Mouse (Mus musculus) embryo, embryonic 11.5 days (tissue): ENCODE measurements around the gene C1qtnf4.
"Not testable (repeated sequence)": the region's sequence is repeated elsewhere in the genome, so short reads cannot be mapped to it uniquely, and the experiment has no call there.

Experiments used
- DNase-seq: peaks from one replicate; pipeline ENCODE4 v3.0.0-alpha.2; 2012; ENCODE audit warnings: low read depth, low spot score

Gene C1qtnf4

GRCm38 (mm10) chr2:90881824-90882223 lies 3.8 kb upstream of the C1qtnf4 start:
- DNase-seq, result no peak

GRCm38 (mm10) chr2:90886436-90886835 lies 776 bp downstream of the C1qtnf4 start:
- DNase-seq, result no peak

- DNase-seq, result no peak
These were observed 2.0 kb downstream of the C1qtnf4 start for GRCm38 (mm10) chr2:90887627-90888026.

DNA sequence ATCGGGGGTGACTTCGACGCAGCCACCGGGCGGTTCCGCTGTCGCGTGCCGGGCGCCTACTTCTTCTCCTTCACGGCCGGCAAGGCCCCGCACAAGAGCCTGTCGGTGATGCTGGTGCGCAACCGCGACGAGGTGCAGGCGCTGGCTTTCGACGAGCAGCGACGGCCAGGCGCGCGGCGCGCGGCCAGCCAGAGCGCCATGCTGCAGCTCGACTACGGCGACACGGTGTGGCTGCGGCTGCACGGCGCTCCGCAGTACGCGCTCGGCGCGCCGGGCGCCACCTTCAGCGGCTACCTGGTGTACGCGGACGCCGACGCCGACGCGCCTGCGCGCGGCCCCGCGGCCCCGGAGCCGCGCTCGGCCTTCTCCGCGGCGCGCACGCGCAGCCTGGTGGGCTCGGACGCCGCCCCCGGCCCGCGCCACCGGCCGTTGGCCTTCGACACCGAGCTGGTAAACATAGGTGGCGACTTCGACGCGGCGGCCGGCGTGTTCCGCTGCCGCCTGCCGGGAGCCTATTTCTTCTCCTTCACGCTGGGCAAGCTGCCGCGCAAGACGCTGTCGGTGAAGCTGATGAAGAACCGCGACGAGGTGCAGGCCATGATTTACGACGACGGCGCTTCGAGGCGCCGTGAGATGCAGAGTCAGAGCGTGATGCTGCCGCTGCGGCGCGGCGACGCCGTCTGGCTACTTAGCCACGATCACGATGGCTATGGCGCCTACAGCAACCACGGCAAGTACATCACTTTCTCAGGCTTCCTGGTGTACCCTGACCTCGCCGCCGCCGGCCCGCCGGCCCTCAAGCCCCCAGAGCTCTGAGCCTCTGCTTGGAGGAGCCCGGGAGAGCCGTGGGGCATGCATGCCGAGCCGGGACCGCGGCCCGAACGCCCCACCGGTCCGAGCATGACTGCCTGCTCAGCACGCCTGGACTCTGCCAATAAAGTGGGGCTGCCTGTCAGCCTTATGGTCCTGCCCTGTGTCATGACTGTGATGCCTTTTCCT lies 4.2 kb downstream of the C1qtnf4 start:
- peak; percentile 48 for DNase-seq

GRCm38 (mm10) chr2:90893673-90894298 lies 8.1 kb downstream of the C1qtnf4 start:
- DNase-seq, result no peak

DNA sequence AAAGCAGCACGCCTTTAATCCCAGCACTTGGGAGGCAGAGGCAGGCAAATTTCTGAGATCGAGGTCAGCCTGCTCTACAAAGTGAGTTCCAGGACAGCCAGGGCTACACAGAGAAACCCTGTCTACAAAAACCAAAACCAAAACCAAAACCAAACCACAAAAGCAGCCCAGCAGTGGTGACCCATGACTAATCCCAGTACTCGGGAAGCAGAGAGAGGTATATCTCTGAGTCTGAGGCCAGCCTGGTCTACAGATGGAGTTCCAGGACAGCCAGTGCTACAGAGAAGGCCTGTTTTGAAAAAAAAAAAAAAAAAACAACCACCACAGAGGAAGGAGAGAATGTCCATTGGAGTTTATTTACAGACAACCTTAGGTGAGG lies 8.6 kb downstream of the C1qtnf4 start:
- not testable (repeated sequence) for DNase-seq

GRCm38 (mm10) chr2:90903398-90903797 lies 17.7 kb downstream of the C1qtnf4 start:
- no peak for DNase-seq

DNA sequence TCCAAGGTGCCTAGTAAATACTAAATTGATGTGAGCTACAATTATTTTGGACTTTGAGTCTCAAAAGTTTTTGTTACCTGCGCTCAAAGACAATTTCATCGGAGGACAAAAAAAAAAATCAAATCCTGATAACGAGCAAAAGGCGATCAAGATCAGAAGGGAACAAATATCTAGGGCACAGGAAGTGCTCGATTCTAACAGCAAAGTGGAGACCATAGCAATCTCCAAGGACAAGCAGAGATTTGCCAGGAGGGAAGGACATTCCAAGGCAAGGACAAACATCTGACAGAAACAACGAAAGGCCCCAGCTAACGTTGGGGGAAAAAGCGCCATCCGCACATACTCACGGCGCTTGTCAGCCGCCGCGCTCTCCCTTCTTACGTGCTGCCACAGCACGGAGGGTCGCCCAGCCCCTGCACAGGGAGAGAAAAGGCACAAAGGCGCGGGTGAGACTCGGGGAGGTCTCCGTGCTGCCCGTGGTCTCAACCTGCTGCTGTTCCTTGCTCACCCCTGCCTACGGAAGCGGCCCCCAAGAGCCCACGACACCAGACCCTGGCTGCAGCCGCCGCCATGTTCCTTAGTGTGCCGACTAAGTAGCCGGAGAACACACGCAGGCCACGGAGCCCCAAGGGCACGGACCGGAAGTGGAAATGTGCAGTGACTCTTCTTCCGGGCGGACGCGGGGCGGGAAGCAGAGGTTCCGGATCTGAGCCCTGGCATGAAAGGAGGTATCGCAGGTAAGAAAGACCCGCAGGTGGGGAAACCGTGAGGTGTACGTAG lies 18.6 kb downstream of the C1qtnf4 start, which contains the start of the genes Kbtbd4 and Ndufs3:
TSS of gene Kbtbd4 (plus strand) at position 665 of the 780 bp plus-strand sequence.
TSS of gene Ndufs3 (minus strand) at position 752 of the 780 bp plus-strand sequence.
- DNase-seq, result peak; percentile 85

GRCm38 (mm10) chr2:90904856-90905224 lies 19.2 kb downstream of the C1qtnf4 start:
- no peak for DNase-seq

DNA sequence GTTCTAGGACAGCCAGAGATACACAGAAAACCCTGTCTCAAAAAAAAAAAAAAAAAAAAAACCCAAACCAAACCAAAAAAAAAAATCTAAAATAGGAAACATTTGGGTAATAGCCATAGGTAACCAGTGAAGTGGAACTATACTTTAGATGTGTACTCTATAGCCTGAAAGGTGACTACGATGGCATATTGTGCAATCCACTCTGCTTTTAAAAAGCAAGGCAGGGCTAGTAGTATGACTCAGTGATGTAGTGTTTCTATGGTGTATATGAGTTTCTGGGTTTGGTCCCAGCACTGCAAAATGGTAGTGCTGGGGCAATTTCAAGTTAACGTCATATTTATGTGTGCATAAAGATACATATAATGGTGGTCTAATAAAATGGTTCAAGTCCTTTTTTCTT lies 21.1 kb downstream of the C1qtnf4 start:
- DNase-seq, result no peak

- DNase-seq, result no peak
These were observed 25.2 kb downstream of the C1qtnf4 start for GRCm38 (mm10) chr2:90910861-90911260.

- no peak for DNase-seq
These were observed 26.0 kb downstream of the C1qtnf4 start for GRCm38 (mm10) chr2:90911668-90912067.

DNA sequence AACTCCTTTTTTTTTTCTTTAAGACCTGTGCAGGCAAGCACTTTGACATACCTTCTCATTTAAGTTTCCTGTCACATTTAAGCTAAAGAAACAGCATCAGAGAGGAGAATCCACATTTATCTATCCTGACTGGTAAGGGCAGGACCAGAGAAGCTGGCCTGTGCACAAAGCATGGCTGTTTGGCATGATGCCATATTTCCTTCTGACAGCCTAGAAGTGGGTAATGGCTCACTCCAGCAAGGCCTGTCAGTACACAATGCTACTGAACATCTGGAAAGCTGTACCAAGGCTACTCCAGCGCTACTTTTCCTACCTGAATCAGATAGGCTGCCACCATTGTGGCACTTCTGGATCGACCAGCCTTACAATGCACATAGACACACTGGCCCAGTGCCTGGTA lies 28.0 kb downstream of the C1qtnf4 start:
- DNase-seq, result no peak

DNA sequence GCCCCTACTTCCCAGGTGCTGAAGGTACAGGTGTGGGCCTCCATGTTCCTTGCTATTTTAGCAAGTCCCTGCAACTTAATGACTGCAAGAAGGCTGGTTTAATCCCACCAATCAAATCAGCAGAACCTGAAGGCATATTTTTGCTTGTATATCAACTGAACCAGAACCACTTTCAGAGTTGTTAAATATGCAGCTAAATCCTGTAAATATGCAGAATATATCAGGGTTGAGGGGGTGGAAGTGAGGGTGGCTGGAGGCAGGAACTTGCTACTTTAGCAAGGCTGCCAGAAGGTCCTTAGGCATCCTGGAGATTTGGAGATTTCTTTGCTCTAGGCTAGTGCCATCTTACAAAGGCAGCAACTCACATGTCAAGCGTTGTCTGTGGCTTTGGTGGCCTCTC lies 29.9 kb downstream of the C1qtnf4 start:
- no peak for DNase-seq

DNA sequence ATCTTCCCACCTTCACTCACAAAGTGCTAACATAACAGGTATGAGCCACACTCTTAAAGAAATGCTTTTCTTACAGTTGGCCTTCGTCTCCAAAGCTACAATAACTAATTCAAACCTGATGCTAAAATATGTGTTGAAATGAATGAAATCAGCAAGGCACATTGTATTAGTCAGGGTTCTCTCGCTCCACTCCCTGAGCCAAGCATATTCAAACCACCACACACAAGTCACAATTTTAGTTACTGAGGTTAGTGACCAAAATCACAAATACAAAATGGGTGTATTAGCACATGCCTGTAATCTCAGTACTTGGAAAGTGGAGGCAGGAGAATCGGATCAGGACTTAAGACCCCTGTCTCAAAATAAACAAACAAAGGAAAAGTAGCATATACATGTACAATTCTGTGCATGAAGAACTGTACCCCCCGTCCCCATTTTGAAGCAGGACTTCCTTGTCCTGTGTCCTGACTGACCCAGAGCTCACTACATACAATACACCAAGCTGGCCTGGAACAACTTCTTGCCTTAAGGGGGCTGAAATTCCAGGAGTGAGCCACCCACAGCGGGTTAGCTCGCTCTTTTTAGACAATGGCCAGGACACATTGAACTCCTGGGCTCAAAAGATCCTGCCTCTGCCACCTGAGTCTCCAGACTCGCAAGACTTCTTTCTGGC lies 31.0 kb downstream of the C1qtnf4 start:
- DNase-seq, result no peak

- DNase-seq, result peak; percentile 35
These were observed 31.8 kb downstream of the C1qtnf4 start for GRCm38 (mm10) chr2:90917233-90917998.

DNA sequence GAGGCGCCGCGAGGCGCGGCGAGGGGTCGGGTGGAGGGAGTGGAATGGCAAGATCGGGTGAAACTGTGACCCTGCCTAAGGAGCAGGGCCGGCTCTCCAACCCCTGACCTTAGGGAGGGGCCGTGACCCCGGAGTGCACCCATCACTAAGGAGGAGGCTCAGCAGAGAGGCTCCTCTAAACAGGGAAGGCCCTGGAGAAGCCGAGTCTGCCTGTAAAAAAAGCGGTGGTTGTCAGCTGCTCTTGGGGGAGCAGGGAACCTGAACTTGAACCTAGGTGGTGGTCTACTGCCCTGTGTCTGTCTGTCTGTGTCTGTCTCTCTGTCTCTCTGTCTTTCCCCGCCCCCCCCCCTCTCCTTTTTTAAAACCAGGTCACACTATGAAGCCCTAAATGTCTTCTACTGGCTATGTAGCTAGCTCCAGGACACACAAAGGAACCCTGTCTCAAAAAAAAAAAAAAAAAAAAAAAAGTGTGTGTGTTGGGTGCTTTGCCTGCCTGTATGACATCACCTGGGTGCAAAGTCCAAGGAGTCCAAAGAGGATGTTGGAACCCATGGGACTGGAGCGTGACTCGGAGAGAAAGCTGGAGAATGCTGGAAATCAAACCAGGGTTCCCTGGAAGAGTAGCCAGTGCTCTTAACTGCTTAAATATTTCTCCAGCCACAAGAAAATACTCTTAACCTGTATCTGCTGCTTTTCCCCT lies 32.5 kb downstream of the C1qtnf4 start:
- DNase-seq, result peak; percentile 16

DNA sequence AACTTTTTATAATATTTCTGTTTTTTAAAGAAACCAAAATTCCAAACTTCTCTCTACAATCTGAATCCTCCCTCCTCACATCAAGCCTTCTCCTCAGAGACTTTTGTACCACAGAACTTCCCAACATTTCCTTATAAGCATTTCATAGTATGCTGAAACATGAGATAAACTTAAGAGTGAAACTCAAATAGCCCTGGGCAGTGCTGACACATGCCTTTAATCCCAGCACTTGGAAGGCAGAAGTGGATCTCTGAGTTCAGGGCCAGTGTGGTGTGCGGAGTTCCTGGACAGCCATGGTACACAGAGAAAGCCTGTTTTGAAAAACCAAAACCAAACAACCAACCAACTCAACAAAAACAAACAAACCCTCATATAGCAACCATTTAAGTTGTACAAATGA lies 35.5 kb downstream of the C1qtnf4 start:
- no peak for DNase-seq

DNA sequence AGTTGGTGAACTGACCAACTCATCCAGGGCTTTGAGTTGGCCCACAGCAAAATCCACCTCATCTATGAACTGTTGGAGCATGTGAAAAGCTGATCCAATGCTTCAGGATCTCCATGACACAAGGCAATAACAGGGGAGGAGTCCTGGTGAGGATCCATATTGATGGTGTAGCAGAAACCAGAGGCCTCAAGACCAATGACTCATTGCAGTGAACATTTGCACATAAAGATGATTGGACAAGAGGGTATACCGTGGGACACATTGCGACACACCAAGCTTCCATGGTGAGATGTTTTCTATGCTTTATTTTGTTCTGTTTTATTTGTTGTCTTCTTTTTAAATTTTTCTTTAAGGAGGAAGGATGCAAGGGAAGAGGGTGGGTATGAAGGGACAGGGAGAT lies 37.0 kb downstream of the C1qtnf4 start:
- no peak for DNase-seq

- DNase-seq, result no peak
These were observed 42.9 kb downstream of the C1qtnf4 start for GRCm38 (mm10) chr2:90928566-90928965.
